Mouse (Mus musculus) bone marrow, adult 2 months (tissue): ENCODE results near the gene Anapc2.

Experiments
- CTCF ChIP-seq: fragments of 200-500 bp; IDR thresholded peaks from 2 replicates; pipeline ENCODE4 v1.5.1; 2011; ENCODE audit warnings: low read length, control low read depth; ENCODE audit not compliant: control insufficient read depth, insufficient read depth
- POLR2A ChIP-seq: fragments of 200-500 bp; IDR thresholded peaks from 2 replicates; pipeline ENCODE4 v1.6.1; 2011; ENCODE audit warnings: low read depth, mild to moderate bottlenecking, control low read depth, low read length, borderline replicate concordance; ENCODE audit not compliant: control insufficient read depth

GRCm38 (mm10) chr2:25318971-25319773 is 46.9 kb downstream of the Anapc2 start, which contains the start of gene Grin1:
- TF ChIP-seq POLR2A (no peak), CTCF (no peak)
